Mouse (Mus musculus): ENCODE data around the gene Spi1. TPM values are rescaled to one million over a fixed set of nuclear protein-coding genes. Genes with fewer than 3 reads are reported as not detected.

Gene Spi1
- total RNA-seq, 2 experiments from 2014 or later: 31.9 to 54.1 TPM

DNA sequence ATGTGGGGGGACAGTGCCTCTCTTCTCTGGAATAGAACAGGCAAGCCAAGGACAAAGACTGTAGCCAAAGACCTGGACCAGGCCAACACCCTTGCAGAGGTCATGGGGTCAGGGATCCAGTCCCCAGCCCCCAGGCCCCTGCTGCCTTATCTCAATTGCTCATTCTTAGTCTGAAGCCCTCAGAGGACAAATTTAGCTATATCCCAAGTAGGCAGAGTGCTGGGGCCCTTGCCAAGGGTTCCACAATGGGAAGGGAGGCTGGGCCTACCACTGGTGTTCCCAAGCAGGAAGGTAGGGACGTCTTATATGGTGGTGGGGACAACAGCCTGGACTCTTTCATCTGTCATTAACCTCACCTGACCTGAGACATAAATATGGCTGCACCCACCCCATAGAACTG, 36.5 kb downstream of the Spi1 start:
- no peak for ATAC-seq (replicated peaks; ENCODE audit: low FRiP score, poor library complexity, severe bottlenecking)

DNA sequence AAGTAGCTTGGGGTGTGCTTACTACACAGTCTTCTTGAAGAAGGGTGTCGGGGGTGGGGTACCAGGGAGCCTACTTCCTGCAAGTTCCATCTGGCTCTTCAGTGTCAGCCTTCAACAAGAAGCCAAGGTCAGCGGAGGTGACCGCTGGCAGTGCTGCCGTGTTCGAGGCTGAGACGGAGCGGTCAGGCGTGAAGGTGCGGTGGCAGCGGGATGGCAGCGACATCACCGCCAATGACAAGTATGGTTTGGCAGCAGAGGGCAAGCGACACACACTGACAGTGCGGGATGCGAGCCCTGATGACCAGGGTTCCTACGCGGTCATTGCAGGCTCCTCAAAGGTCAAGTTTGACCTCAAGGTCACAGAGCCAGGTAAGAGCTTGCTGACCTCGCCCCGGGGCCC, 36.9 kb downstream of the Spi1 start:
- no peak for ATAC-seq (replicated peaks; ENCODE audit: low FRiP score, poor library complexity, severe bottlenecking)

DNA sequence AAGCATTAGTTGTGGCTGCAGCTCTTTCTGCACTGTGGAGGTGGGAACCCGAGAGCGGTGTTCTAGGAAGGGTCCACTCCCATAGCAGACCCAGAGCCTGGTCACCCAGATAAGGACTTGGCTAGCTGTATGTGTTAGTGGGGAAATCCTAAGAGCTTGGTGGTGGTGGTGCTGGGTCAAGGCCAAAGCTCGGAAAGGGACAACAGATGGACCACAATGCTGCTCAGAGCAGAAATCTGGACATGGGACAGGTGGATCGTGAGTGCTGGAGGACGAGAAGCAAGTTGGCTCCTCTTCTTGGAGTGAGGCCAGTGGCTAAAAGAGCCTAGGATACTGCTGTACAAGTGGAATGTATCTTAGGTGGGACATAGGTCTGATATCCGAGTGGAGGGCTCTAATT, 37.4 kb downstream of the Spi1 start:
- ATAC-seq (replicated peaks; ENCODE audit: low FRiP score, poor library complexity, severe bottlenecking): no peak

DNA sequence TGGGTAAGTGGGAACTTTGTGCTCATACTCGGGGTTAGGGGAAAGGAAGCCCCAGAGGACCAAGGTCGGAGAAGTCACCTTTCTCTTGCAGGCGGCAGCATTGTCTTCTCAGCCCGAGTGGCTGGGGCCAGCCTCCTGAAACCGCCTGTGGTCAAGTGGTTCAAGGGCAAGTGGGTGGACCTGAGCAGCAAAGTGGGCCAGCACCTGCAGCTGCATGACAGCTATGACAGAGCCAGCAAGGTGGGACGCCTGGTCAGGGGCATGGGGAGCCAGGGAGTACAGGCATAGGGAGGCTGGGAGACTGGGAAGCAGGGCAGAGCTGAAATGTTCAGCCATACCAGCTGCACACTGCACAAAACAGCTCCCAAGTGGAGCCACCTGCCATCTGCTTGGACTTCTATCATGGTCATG, 38.1 kb downstream of the Spi1 start:
- no peak for ATAC-seq (replicated peaks; ENCODE audit: low FRiP score, poor library complexity, severe bottlenecking)

DNA sequence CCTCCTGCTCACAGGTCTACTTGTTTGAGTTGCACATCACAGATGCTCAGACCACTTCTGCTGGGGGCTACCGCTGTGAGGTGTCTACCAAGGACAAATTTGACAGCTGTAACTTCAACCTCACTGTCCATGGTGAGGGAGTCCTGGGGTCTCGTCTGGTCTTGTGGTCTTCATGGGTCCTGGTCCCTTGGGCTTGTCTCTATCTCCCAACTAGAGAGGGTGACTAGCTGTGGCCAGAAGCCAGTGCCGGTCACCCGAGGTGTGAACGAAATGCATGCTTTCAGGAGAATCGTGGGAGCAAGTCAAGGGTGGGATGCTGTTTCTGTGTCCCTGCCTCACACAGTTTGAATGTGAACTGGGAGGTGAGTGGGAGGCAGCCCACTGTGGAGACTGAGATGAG, 38.8 kb downstream of the Spi1 start:
- ATAC-seq (replicated peaks; ENCODE audit: low FRiP score, poor library complexity, severe bottlenecking): no peak

DNA sequence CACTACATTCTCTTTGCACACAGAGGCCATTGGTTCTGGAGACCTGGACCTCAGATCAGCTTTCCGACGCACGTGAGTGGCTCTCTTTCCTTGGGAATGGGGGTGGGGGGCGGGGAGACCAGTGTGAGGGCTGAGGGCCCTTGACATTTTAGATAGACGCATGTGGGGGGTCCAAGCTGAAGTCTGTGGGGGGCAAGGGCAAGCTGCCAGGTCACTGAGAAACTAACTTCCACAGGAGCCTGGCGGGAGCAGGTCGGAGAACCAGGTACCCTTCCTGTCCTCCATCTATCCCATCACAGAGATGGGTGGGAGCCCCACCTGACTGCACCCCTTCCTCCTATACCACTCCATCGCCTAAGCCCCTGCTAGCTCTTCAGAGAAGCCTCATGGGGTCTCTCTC, 39.3 kb downstream of the Spi1 start:
- no peak for ATAC-seq (replicated peaks; ENCODE audit: low FRiP score, poor library complexity, severe bottlenecking)

DNA sequence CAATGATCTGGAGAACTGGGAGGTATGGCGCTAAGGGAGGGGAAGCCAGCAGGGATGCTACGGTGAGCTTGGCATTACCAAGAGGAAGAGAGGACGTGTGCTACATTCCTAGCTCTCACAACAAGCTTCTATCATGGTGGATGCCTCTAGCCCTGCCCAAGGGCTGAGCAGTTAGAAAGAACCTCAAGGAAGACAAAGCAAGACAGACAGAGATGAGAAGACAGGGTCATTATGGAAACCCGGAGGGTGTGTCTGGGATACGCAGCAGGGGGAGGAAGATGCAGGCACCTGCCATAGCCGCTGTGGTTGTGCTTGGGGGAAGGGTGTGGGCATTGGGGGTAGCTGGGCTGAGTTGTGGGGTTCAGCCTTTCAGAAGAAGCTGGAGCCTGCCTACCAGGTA, 41.3 kb downstream of the Spi1 start:
- no peak for ATAC-seq (replicated peaks; ENCODE audit: low FRiP score, poor library complexity, severe bottlenecking)

DNA sequence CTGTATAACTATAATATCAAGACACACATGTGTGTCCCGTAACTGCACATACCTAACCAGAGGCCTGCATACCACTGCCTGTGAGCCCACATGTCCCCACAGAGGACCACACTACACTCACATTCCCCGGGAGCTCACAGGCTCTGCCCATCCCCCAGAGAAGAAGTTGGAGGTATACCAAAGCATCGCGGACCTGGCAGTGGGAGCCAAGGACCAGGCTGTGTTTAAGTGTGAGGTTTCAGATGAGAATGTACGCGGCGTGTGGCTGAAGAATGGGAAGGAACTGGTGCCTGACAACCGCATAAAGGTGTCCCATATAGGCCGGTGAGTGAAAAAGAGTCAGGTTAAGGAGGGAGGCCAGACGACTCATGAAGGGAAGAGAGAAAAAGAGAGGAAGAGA, 42.9 kb downstream of the Spi1 start:
- no peak for ATAC-seq (replicated peaks; ENCODE audit: low FRiP score, poor library complexity, severe bottlenecking)

DNA sequence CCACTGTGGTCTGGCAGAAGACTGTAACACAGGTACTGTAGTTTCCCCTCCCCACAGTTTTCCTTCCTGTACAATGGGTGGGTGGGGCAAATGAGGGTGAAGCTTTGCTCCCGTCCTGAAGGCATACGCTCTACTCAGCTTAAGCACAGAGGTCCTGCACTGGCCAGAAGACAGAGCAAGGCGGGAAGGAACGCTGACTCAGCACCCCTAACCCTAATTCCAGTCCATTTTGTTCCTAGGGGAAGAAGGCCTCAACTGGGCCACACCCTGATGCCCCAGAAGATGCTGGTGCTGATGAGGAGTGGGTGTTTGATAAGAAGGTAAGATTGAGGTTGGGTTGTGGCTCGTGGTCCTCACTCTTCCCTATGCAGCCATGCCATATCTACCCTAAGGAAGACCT, 46.6 kb downstream of the Spi1 start:
- no peak for ATAC-seq (replicated peaks; ENCODE audit: low FRiP score, poor library complexity, severe bottlenecking)

DNA sequence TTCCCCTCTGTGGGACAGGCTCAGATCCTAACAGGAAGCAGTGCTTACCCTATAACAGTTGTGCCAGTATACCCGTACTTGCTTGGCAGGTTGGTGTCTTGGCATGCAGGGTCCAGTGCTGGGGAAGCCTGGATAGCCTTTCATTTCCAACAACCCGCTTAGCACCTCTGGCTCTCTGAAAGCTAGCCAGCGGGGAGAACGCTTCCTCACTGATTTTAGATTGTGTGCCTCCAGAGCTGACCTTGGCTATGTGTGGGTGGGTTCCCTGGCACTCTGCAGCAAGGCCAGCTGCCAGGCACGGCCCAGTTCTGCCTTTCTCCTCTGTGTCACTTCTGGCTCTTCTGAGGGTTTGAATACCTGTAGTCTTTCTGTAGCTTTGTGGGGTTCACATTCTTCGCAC, 47.9 kb downstream of the Spi1 start:
- no peak for ATAC-seq (replicated peaks; ENCODE audit: low FRiP score, poor library complexity, severe bottlenecking)

DNA sequence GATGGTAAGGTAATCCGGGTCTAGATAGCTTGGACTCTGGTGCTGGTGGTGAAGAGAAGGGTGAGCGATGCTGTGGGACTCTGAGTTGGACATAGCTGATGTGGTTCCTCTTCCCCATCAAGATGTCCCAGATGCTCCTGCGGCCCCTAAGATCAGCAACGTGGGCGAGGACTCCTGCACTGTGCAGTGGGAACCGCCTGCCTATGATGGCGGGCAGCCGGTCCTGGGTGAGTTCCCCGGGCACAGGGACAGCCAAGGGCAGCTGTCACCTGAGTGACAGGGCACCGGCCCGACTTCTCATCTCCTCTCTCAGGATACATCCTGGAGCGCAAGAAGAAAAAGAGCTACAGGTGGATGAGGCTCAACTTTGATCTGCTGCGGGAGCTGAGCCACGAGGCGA, 49.1 kb downstream of the Spi1 start:
- no peak for ATAC-seq (replicated peaks; ENCODE audit: low FRiP score, poor library complexity, severe bottlenecking)

DNA sequence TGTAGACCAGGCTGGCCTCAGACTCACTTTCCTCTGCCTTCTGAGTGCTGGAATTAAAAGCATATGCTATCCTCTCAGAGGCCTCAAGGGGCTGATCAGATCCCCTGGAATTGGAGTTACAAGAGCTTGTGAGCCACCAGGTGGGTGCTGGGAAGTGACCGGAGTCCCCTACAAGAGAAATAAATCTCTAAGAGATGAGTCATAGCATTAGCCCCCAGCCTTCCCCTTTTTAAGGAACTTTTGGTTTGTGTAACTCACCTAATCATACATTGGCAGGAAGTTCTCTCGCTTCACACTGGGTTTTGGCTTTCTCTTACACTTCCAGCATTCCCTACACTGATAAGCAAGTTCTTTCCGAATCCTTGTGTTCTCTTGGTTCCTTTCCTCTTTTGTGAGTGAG, 49.8 kb downstream of the Spi1 start:
- ATAC-seq (replicated peaks; ENCODE audit: low FRiP score, poor library complexity, severe bottlenecking): no peak

DNA sequence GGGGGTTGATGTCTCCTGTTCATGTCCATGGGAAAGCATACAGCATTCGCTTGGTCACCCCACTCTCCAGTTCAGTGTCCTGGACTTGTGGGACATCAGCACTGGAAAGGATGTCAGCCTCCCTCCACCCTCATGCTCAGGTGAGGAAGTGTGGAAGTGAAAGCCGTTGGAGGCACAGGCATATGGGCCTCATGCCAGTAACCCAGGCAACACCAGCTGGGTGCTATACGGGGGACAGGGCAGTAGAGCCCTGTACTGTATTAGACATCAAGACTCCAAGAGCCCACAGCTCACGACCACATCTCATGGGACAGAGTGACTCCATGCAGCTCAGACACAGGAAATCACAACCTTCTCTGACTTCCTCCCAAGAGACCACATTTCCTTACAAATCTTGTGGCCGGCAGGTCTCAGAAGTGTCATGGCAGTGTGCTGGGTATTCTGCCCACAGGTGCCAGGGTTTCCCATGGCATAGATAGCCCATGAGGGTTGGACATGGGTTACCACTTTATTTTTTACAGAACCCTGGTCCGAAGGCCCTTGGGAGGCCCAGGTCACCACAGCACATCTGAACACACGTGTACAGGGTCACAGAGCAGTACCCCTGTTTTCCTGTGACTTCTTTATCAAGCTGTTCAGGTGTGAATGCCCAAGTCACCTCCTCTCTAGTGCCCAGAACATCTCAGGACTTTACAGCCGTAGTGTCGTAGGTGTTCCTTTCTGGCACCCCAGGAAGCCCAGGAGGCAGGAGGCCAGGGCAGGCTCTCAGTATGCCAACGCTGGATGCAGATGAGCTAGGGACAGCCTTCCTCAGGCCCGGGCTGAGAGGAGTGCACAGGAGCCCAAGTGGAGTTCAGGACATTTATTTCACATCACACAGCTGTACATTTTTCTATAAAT, 54.6 kb downstream of the Spi1 start:
- no peak for ATAC-seq (replicated peaks; ENCODE audit: low FRiP score, poor library complexity, severe bottlenecking)

DNA sequence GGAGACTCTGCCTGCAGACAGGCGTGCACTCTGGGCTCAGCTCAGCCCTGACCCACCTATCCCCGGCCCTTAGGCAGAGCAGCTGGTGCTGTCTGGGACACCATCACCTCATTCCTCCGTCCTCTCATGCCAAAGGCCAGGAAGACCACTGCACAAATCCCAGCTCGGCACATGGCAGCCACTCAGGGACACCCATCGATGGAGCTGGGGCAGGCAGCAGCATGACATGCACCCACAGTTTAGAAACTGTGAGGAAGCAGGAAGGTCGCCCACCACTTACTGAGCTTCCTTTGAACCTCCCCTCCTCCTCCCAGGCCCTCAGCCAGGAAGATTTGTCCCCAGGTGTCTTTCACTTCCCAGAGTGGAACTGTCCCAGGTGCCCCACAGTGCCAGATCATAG, 55.3 kb downstream of the Spi1 start:
- no peak for ATAC-seq (replicated peaks; ENCODE audit: low FRiP score, poor library complexity, severe bottlenecking)

DNA sequence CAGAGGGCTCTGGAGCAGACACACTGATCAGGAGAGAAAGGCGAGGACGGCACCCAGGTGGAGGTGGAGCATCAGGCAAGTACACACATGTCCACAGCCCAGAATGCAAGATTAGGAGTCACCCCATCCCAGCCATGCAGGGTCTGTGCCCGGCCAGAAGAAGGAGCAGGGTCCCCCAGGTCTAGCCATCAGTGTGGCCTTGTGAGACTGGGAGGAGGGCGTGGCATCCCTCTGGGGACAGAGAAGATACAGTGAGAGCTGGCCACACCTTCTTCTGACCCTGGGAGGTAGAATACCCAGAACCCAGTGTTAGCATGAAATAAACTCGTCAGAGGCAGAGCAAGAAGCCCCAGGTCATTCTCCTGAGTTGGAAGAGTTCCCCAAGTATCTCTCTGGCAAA, 57.1 kb downstream of the Spi1 start:
- no peak for ATAC-seq (replicated peaks; ENCODE audit: low FRiP score, poor library complexity, severe bottlenecking)

DNA sequence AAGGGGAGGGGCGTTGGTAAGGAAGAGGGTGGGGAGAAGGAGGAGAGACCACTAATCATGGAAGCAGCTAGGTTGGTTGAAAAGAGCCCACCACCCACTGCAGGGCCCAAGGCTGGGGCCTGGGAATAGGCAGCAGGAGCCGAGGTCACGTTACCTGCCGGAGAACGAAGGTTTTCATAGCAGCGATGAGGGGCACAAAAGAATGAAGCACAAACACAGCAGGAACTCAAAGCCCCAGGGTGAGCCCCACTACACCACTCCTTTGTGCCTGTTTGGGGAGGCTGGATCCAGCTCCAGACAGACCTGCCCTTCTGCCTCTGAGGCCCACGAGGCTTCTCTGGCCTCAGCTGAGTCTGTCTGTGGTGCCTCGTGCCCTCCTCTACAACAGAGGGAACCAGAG, 57.6 kb downstream of the Spi1 start:
- no peak for ATAC-seq (replicated peaks; ENCODE audit: low FRiP score, poor library complexity, severe bottlenecking)

DNA sequence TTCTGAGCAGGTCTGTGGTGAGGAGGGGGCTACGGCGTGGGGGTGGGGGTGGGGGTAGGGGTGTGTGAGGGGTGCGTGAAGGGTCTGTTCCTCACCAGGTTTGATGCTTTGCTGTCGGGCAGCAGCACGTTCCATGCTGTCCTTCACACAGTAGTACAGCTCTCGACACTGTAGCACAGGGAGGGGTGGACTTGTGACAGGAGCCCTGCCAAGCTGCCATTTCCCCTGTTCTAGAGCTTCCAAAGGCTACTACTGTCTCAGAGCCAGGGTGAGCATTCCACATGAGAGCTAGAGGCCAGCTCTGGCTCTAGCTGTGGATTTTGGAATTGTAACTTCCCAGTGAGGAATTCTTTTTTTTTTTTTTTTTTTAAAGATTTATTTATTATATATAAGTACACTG, 60.7 kb downstream of the Spi1 start:
- ATAC-seq (replicated peaks; ENCODE audit: low FRiP score, poor library complexity, severe bottlenecking): no peak

DNA sequence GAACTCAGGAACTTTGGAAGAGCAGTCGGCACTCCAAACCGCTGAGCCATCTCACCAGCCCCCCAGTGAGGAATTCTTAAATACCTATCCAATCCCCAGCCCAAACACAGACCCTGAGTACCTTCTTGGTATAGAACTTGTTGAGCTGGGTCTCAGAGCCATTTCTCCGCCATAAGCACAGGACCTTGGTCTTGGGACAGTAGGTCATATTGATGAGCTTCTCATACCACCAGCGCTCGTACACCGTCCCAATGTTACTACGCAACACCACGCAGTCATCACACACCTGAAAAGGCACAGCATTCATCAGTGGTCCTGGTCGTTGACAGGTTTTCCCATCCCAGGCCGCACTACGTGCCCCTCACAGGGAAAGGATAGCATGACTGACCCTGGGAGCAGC, 61.2 kb downstream of the Spi1 start:
- ATAC-seq (replicated peaks; ENCODE audit: low FRiP score, poor library complexity, severe bottlenecking): no peak

DNA sequence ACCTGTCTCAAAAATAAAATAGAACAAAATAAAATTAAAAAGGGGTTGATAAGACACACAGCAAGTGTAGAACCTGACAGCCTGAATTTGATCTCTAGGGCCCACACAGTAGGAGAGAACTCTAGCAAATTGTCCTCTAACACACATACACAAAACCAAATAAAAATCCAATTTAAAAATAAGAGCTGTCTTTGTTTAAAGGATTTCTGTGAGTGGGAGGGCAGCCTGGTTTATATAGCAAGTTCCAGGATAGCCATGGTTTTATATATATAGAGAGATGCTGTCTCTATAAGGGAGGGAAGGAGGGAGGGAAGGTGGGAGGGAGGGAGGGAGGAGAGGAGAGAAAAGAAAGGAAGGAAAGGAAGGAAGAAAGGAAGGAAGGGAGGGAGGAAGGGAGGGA, 65.9 kb downstream of the Spi1 start:
- ATAC-seq (replicated peaks; ENCODE audit: low FRiP score, poor library complexity, severe bottlenecking): no peak

DNA sequence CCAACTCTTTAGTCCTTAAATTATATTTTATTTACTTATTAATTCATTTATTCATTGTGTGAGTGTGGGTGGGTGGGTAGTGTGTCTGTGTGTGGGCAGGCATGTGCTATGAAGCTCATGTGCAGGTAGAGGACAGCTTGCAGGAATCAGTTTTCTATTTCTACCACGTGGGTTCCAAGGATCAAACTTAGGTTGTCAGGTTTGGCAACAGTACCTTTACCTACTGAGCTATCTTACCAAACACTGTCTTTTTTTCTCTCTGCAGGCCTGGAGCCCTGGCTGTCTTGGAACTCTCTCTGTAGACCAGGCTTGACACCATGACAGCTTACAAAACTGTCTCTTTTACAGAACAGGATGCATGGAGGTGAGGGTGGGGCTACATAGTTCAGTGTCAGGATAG, 69.1 kb downstream of the Spi1 start:
- no peak for ATAC-seq (replicated peaks; ENCODE audit: low FRiP score, poor library complexity, severe bottlenecking)

DNA sequence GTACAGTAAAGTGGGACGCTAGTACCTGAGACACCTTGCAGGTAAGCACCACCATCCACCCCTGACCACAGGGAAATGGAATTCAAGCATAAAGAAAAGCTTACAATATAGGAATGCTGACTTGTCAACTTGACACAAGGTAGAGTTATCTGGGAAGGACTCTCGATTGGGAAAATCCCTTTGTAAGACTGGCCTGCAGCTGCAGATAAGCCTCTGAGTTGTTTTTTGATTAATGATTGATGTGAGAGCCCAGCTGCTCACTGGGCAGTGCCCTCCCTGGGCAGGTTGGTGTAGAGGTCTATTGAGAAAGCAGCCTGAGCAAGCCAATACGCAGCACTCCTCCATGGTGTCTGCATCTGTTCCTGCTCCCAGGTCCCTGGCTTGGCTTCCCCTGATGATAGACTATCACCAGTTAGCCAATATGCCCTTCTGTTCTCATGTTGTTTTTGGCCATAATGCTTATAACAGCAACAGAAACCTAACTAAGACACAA, 70.7 kb downstream of the Spi1 start:
- no peak for ATAC-seq (replicated peaks; ENCODE audit: low FRiP score, poor library complexity, severe bottlenecking)

DNA sequence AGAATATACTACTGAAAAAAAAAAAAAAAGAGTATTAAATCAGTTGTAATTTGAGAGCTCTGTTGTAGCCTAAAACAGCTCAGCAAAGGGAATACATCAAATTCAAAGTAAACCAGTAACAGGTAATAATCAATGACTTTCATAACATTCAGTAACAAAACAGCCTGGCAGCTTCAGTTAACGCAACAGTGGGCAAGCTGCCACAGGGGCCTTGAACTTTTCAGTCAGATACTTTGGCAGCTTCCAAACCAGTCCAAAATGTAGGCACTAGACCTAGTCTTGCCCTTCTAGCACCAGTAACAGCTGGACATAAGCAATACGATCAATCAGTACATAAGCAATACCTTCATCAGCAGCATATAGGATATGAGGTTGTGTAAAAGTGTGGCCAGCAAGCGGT, 71.9 kb downstream of the Spi1 start:
- no peak for ATAC-seq (replicated peaks; ENCODE audit: low FRiP score, poor library complexity, severe bottlenecking)

Data from erythroid progenitor cell, adult 5-6 weeks (primary cell).